Mouse (Mus musculus) limb, embryonic 13.5 days (tissue): Measurements from ENCODE around the gene Pdk1. TPM values are rescaled to one million over a fixed set of nuclear protein-coding genes. Genes with fewer than 3 reads are reported as not detected.

Source experiments
- polyA plus RNA-seq: library from polyadenylated mRNA; unstranded; fragments of >200 nt; fragmentation: Nextera tagmentation; extraction: Ambion mirVana; gene quantifications from 2 replicates; pipeline ENCODE4 v1.2.1, GENCODE M21; 2015

The Pdk1 gene
- polyA plus RNA-seq, 1 experiment from 2014 or later, result 58.7 TPM

Other genes starting within 250 kb of the Pdk1 start
- gene Itga6, start 127.6 kb upstream of the Pdk1 start, polyA plus RNA-seq, result 29.7 and 33.9 TPM in 2 replicates
- 2.3 and 4.3 TPM in 2 replicates for gene Rapgef4, start 108.0 kb downstream of the Pdk1 start, polyA plus RNA-seq